Mouse (Mus musculus) c-Kit-negative CD71-positive TER-119-positive erythroid progenitor cells, embryonic 14.5 days (primary cell): ENCODE measurements around the gene Dnal1.
"Not testable (repeated sequence)": the region's sequence is repeated elsewhere in the genome, so short reads cannot be mapped to it uniquely, and the experiment has no call there.

ENCODE experiments used
- DNase-seq: peaks from one replicate; pipeline ENCODE4 v3.0.0-alpha.2; 2013; ENCODE audit warnings: low read depth, low spot score

The Dnal1 gene

GRCm38 (mm10) chr12:84114153-84114994, at the start of gene Dnal1:
TSS of gene Dnal1 (plus strand) at chr12:84114366.
- no peak for DNase-seq

GRCm38 (mm10) chr12:84064621-84065020, 49.5 kb upstream of the Dnal1 start:
- DNase-seq, result no peak

DNA sequence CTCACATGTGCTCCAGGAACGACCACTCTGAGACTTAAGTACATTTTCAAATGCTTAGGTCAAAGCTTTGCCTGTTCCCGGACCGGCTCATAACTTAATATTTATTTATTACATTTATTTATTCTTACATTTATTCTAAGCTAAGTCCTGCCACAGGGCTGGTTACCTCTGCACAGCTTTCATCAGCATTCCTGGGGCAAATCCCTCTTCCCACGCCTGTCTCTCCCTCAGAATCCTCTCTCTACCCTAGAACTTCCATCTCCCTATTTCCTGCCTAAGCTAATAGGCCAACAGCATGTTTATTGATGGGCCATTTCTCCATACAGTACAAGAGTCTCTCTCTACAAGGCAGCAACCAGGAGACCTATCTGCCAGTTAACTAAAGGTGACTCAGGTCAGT, 46.4 kb upstream of the Dnal1 start:
- DNase-seq, result no peak

DNA sequence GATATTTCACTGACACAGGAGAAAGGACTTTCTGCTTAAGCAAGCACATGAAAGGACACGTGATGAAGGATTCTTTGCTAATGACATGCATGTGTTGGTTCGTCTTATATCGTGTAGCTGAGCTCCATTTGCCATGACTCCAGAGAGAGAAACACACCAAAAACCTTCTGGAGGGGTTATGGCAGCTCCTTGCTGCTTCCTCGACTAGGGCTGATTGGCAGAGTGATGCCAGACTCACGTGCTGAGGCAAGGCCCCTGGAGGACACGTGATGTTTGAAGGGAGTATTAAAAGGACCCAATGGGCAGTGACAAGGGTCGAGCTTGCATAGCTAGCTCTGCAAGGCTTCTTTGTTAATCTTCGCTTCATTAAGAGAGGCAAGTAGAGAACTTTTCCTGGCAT, 45.9 kb upstream of the Dnal1 start:
- DNase-seq, result no peak

DNA sequence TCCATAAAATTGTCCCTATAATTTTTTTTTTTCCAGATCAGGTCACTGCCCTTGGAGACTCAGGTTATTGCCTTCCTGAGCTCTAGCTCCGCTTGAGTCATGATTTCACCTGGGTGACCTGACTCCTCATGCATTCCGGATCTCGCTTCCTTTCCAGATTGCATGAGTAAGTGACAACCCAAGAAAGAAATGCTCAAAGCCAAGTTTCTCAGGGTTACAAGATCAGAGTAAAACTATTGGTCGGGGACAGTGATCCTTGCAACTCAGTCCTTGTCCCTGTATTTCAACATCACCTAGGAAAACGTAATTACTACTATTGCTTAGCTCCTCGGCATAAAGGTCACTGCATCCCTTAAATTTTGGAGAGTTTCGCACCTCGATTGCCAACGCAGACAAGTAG, 45.2 kb upstream of the Dnal1 start, which contains the start of gene Acot5:
TSS of gene Acot5 (plus strand) at position 340 of the 400 bp plus-strand sequence.
- DNase-seq, result no peak

GRCm38 (mm10) chr12:84069582-84069981, 44.6 kb upstream of the Dnal1 start:
- DNase-seq, result not testable (repeated sequence)

DNA sequence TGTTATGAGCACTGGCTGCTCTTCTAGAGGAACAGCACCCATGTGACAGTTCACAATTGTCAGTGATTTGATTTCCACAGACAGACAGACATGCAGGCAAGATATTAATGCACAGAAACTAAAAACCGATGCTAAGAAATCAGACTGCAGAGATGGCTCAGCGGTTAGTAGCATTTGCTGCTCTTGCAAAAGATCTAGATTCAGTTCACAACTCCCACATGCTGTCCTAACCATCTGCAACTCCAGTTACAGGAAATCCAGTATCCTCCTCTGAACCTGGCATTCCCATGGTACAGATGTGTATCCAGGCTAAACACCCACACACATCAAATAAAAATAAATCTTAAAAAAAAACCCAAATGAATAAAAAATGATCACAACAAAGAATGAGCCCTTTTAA, 42.5 kb upstream of the Dnal1 start:
- no peak for DNase-seq

DNA sequence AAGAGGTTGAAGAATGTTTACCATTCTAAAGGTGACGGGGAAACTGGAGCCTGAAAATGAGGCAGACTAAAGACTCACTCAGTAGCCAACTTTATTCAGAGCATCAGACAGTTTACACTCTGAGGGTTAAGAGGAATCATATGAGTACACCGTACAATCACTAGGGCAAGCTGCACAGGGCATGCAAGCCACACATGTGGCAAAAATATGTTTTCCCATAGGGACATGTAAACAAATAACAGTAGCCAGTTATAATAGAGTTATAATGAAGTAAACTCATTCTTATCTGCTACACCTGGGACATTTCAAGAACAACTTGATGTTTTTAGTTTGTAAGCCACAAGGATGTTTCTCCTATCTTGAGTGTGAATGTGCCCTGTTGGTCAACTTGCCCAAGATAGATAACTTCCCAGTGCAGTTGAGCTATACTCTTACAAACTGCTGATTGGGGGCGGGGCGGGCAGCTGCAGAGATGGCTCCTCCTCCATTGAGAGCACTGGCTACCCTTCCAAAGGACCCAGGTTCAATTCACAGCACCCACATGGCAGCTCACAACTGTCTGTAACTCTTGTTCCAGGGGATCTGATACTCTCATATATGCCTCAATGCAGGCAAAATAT, 36.7 kb upstream of the Dnal1 start:
- DNase-seq, result no peak

DNA sequence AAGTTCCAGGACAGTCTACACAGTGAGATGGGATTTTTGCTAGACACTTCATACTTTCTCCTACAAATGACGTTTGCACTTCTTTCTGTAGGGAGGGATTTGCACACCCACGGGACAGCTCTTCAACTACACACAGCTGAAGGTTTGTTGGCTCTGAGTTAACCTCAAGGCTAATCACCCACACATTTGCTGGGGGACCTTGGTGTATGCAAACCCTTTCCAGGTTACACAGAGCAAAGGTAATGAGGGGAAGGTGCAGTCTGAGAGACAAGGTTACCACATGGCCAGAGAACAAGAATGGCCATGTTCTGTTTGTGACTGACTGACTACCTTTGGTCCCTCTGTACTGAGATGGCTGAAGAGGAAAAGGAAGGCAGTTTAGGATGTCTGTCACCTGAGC, 30.3 kb upstream of the Dnal1 start:
- no peak for DNase-seq

DNA sequence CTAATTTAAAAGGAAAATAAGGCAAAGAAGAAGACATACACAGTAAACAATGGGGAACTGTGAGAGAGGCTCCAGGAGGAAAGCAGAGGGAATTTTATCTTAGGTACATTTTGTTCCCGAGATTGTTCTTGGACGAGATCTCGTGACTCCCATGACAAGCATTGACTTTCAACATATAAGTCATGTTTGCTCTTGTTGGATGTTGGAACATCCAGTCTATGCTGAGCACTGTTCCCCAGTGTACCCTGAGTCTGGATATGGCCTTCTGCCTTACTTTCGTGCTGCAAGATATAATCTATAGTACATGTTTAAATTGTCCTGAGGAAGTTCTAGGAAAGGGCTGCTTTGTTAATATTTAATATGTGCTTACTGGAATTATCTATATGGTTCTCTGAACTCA, 29.6 kb upstream of the Dnal1 start:
- DNase-seq, result no peak

DNA sequence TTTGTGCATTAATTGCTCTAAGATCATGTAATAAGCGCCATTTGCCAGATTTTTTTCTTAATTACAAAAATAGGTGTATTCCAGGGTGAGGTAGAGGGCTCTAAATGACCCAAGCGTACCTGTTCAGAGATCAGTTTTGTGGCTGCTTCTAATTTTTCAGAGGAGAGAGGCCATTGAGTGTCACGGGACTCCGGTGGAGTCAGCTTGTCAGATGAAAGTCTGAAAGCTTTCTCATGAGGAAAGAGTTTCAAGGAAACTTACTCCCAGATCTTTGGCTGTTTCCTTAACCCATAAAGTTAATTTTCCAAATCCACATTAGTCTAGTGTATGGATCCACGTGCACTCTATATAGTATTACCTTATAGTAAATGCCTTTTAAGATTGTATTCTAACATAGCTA, 19.5 kb upstream of the Dnal1 start:
- DNase-seq, result not testable (repeated sequence)

- DNase-seq, result no peak
These were observed 14.6 kb upstream of the Dnal1 start for GRCm38 (mm10) chr12:84099605-84100004.

DNA sequence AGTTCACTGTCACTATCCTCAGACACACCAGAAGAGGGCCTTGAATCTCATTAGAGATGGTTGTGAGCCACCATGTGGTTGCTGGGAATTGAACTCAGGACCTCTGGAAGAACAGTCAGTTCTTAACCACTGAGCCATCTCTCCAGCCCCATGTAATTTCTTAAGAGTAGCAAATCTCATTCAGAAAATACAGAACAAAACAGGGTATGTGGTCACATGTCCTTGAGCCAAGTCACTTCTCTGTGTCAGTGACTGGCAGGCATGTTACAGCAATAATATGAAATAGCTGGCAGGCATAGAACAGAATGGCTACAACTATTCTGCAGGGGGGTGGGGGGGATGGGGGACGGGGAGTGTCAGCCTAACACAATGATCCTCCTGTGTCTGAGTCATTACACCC, 14.1 kb upstream of the Dnal1 start:
- no peak for DNase-seq

GRCm38 (mm10) chr12:84100604-84101492, 13.3 kb upstream of the Dnal1 start, which contains the start of gene Acot6:
TSS of gene Acot6 (plus strand) at chr12:84100654.
- DNase-seq, result not testable (repeated sequence)

- DNase-seq, result no peak
These were observed 12.7 kb upstream of the Dnal1 start for GRCm38 (mm10) chr12:84101493-84101845.

DNA sequence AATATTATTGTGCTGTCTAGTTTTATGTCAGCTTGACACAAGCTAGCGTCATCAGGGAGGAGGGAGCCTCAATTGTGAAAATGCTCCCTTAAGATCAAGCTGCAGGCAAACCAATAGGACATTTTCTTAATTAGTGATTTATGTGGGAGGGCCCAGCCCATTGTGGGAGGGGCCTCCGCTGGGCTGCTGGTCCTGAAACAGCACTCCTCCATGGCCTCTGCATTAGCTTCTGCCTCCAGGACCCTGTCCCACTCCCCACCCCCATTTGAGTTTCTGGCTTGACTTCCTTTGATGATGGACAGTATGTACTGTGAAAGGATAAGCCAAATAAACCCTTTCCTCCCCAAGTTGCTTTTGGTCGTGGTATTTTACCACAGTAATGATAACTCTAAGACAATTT, 7.2 kb upstream of the Dnal1 start:
- DNase-seq, result no peak

- DNase-seq, result no peak
These were observed 6.5 kb upstream of the Dnal1 start for GRCm38 (mm10) chr12:84107692-84108091.

- no peak for DNase-seq
These were observed 4.2 kb upstream of the Dnal1 start for GRCm38 (mm10) chr12:84109924-84110323.

DNA sequence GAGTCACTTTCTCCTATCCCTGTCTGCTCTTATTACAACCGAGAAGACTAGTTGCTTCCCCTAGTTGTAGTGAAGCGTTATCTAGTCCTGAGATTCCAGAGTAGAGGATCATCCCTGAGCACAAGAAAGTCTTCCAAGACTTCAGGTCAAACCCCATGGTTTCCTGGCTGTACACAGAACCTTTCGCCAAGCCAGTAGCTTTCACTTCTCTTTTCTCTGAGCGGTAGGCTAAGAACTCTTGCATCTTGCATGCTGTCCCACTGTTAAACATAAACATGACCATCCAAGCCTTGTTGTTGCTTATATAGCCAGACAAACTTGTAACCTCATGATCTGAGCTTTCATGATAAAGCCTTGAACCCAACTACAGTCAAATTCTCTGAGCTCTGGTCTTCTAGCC, 3.4 kb upstream of the Dnal1 start:
- DNase-seq, result no peak

GRCm38 (mm10) chr12:84113676-84114075, 490 bp upstream of the Dnal1 start:
- no peak for DNase-seq

DNA sequence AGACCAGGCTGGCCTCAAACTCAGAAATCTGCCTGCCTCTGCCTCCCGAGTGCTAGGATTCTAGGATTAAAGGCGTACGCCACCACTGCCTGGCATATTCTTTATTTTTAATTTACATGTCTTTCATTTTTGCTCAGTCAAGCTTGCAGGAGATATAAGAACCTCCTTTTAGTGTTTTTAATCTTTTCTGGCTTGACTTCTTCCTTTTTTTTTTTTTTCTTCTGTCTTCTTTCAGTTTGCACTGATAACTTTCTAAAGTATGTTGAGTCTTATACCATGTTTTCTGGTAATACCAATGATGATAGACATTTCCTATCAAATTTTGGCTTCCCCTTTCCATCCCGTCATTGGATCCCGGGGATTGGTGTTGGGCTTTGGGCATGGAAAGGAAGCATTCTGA, 5.4 kb downstream of the Dnal1 start:
- no peak for DNase-seq

- DNase-seq, result no peak
These were observed 11.7 kb downstream of the Dnal1 start for GRCm38 (mm10) chr12:84125892-84126291.
